Mouse (Mus musculus) forebrain, embryonic 14.5 days (tissue): ENCODE measurements at regions not wholly inside any gene's neighbourhood (a gene's known extent, or its start where the extent isn't known, plus 50 kb on each side); places are given as distances from the start of the nearest gene placed in this dataset.

ENCODE experiments used
- ATAC-seq: fragments of 200-750 bp; cut with Nextera tagmentation; 2 replicates; pipeline ENCODE4 v1.8.0; 2017; ENCODE audit warnings: mild to moderate bottlenecking, moderate library complexity
- DNase-seq: peaks from one replicate; pipeline ENCODE4 v3.0.0-alpha.2; 2015; ENCODE audit warnings: low spot score
- H3K27ac ChIP-seq: fragments of 300-500 bp; sonication (generic); 2 replicates; pipeline ENCODE4 v1.5.1; 2014; ENCODE audit warnings: low read depth, mild to moderate bottlenecking, control low read depth, low read length, moderate library complexity
- H3K27me3 ChIP-seq: fragments of 300-500 bp; sonication (generic); replicated peaks from 2 replicates; pipeline ENCODE4 v1.6.1; 2014; ENCODE audit warnings: low read length, control low read depth, mixed read lengths; ENCODE audit not compliant: control insufficient read depth, insufficient read depth
- H3K36me3 ChIP-seq: fragments of 300-500 bp; sonication (generic); 2 replicates; pipeline ENCODE4 v1.6.1; 2014; ENCODE audit warnings: low read length, control low read depth; ENCODE audit not compliant: control insufficient read depth, insufficient read depth
- H3K4me1 ChIP-seq: fragments of 300-500 bp; sonication (generic); 2 replicates; pipeline ENCODE4 v1.6.1; 2014; ENCODE audit warnings: antibody characterized with exemption, low read length, control low read depth; ENCODE audit not compliant: control insufficient read depth, insufficient read depth
- H3K4me2 ChIP-seq: fragments of 300-500 bp; sonication (generic); 2 replicates; pipeline ENCODE4 v1.6.1; 2014; ENCODE audit warnings: mild to moderate bottlenecking, control low read depth, low read length
- H3K4me3 ChIP-seq: fragments of 300-500 bp; sonication (generic); 2 replicates; pipeline ENCODE4 v1.5.1; 2014; ENCODE audit warnings: low read depth, low read length, control low read depth
- H3K9ac ChIP-seq: fragments of 300-500 bp; sonication (generic); 2 replicates; pipeline ENCODE4 v1.6.1; 2014; ENCODE audit warnings: mild to moderate bottlenecking, low read length, control low read depth, moderate library complexity
- H3K9me3 ChIP-seq: fragments of 300-500 bp; sonication (generic); replicated peaks from 2 replicates; pipeline ENCODE4 v1.6.1; 2016; ENCODE audit warnings: low read length, control low read depth, mixed read lengths; ENCODE audit not compliant: control insufficient read depth
- WGBS: fragments of 180-500 bp; shearing (Covaris S2); extraction: QIAGEN DNeasy Blood & Tissue Kit; methylation state at CpG from one replicate; pipeline ENCODE4 v1.1.7; 2014; 5-methylcytosine and 5-hydroxymethylcytosine counted together

GRCm38 (mm10) chr4:119053680-119054079 lies 54.8 kb upstream of the Slc2a1 start:
- Histone ChIP-seq H3K4me1 (no peaks in the 10 kb centered on the region), H3K4me2 (no peak overlapping the region), H3K4me3 (no peak overlapping the region), H3K9ac (no peak overlapping the region), H3K36me3 (no peaks in the 10 kb centered on the region), H3K27ac (no peak overlapping the region), H3K27me3 (no peaks in the 10 kb centered on the region), H3K9me3 (no peaks in the 10 kb centered on the region)
- ATAC-seq (no peak), DNase-seq (no peak)
- 88% methylated on average over 6 of the region's 6 CpGs for WGBS

GRCm38 (mm10) chr4:119054129-119054528 lies 54.4 kb upstream of the Slc2a1 start:
- Histone ChIP-seq H3K9ac (no peak overlapping the region), H3K4me1 (no peaks in the 10 kb centered on the region), H3K36me3 (no peaks in the 10 kb centered on the region), H3K9me3 (no peaks in the 10 kb centered on the region), H3K4me3 (no peak overlapping the region), H3K27me3 (no peaks in the 10 kb centered on the region), H3K27ac (no peak overlapping the region), H3K4me2 (no peak overlapping the region)
- 81% methylated on average over 5 of the region's 5 CpGs for WGBS
- DNase-seq = no peak
- ATAC-seq = no peak

- no peaks in the 10 kb centered on the region for H3K36me3 ChIP-seq
- ATAC-seq = no peak
- H3K27me3 ChIP-seq = no peaks in the 10 kb centered on the region
- H3K27ac ChIP-seq = no peak overlapping the region
- no peaks in the 10 kb centered on the region for H3K4me1 ChIP-seq
- no peak overlapping the region for H3K9ac ChIP-seq
- H3K4me2 ChIP-seq = no peak overlapping the region
- 91% methylated on average over 6 of the region's 6 CpGs for WGBS
- H3K4me3 ChIP-seq = no peak overlapping the region
- no peak for DNase-seq
- no peaks in the 10 kb centered on the region for H3K9me3 ChIP-seq
Observed at GRCm38 (mm10) chr4:119057191-119057590, 51.3 kb upstream of the Slc2a1 start.

GRCm38 (mm10) chr4:119057826-119058225 lies 50.7 kb upstream of the Slc2a1 start:
- DNase-seq (no peak), ATAC-seq (no peak)
- no peaks in the 10 kb centered on the region for H3K36me3 ChIP-seq
- H3K27me3 ChIP-seq = no peaks in the 10 kb centered on the region
- WGBS = 79% methylated on average over 1 of the region's 1 CpGs
- no peak overlapping the region for H3K4me2 ChIP-seq
- no peaks in the 10 kb centered on the region for H3K4me1 ChIP-seq
- H3K9ac ChIP-seq = no peak overlapping the region
- no peak overlapping the region for H3K4me3 ChIP-seq
- H3K9me3 ChIP-seq = no peaks in the 10 kb centered on the region
- no peak overlapping the region for H3K27ac ChIP-seq
